In genomic region chr3:69213465-69213864, GRCm38 (mm10) we compare ENCODE assay signal across 42 mouse cellular contexts. TPM values are rescaled to one million over a fixed set of nuclear protein-coding genes. Genes with fewer than 3 reads are reported as not detected.
"Had no signal": no experiment of that assay in that cellular context is flagged by ENCODE, and none has a peak within 500 bp of the region (broad histone marks: within the 10 kb centered on the region; RNA-seq: fewer than 3 reads in every experiment).

No protein-coding gene starts in this region.

- ATAC-seq: hindbrain, embryonic 16.5 days; intestine, embryonic 16.5 days; liver, postnatal 0 days had no signal

- H3K27ac ChIP-seq: heart, embryonic 10.5 days; hindbrain, embryonic 10.5 days; hindbrain, embryonic 12.5 days; hindbrain, embryonic 14.5 days; kidney, embryonic 15.5 days; kidney, postnatal 0 days; limb, embryonic 10.5 days; limb, embryonic 12.5 days; liver, embryonic 13.5 days; liver, embryonic 15.5 days had no signal

- H3K4me3 ChIP-seq: heart, embryonic 10.5 days; heart, embryonic 12.5 days; hindbrain, embryonic 10.5 days; hindbrain, embryonic 12.5 days; kidney, embryonic 15.5 days; limb, embryonic 10.5 days; limb, embryonic 12.5 days; liver, embryonic 13.5 days; liver, embryonic 15.5 days had no signal

- H3K9ac ChIP-seq: heart, embryonic 12.5 days; hindbrain, embryonic 12.5 days; hindbrain, embryonic 14.5 days; kidney, embryonic 15.5 days; limb, embryonic 12.5 days; liver, embryonic 13.5 days; liver, embryonic 15.5 days; liver, postnatal 0 days had no signal

- H3K27me3 ChIP-seq: heart, embryonic 12.5 days; hindbrain, embryonic 12.5 days; kidney, embryonic 15.5 days; limb, embryonic 12.5 days; liver, embryonic 13.5 days; liver, embryonic 15.5 days had no signal

- H3K4me2 ChIP-seq: heart, embryonic 12.5 days; hindbrain, embryonic 12.5 days; hindbrain, embryonic 14.5 days; kidney, embryonic 15.5 days; limb, embryonic 12.5 days; liver, embryonic 11.5 days; liver, embryonic 13.5 days; liver, embryonic 15.5 days had no signal

- H3K9me3 ChIP-seq: heart, embryonic 10.5 days; heart, embryonic 12.5 days; hindbrain, embryonic 10.5 days; hindbrain, embryonic 12.5 days; kidney, embryonic 15.5 days; limb, embryonic 10.5 days; limb, embryonic 12.5 days; liver, embryonic 13.5 days; liver, embryonic 15.5 days had no signal

- H3K36me3 ChIP-seq: heart, embryonic 10.5 days; heart, embryonic 12.5 days; hindbrain, embryonic 10.5 days; hindbrain, embryonic 12.5 days; kidney, embryonic 15.5 days; limb, embryonic 10.5 days; limb, embryonic 12.5 days; liver, embryonic 13.5 days; liver, embryonic 15.5 days had no signal

- H3K4me1 ChIP-seq: heart, embryonic 10.5 days; heart, embryonic 12.5 days; hindbrain, embryonic 10.5 days; hindbrain, embryonic 12.5 days; kidney, embryonic 15.5 days; limb, embryonic 10.5 days; limb, embryonic 12.5 days; liver, embryonic 13.5 days; liver, embryonic 15.5 days had no signal

- DNase-seq: gastrocnemius, postnatal 14 days; gastrocnemius, postnatal 36 days; heart, postnatal 10 days; heart, postnatal 4 days; kidney, adult 11 months; kidney, adult 2 months; kidney, adult 9 months; kidney, postnatal 14 days; kidney, postnatal 36 days; layer of hippocampus, adult 9-11 months; layer of hippocampus, postnatal 36 days; liver; liver, embryonic 13.5 days; liver, postnatal 0 days had no signal

RNA-seq across cellular contexts. Expression of gene Arl14, which starts 8.8 kb away (rescaled TPM):
- total RNA-seq: gastrocnemius, adult 18-20 months; gastrocnemius, adult 8-10 months; gastrocnemius, postnatal 14 days; gastrocnemius, postnatal 36 days; granulocyte monocyte progenitor cell, adult 5-6 weeks; heart, adult 8-10 months; heart, postnatal 10 days; heart, postnatal 25 days; heart, postnatal 4 days; layer of hippocampus, adult 18-20 months; layer of hippocampus, adult 8-10 months; layer of hippocampus, postnatal 14 days; layer of hippocampus, postnatal 36 days; left cerebral cortex, adult 18-20 months; left cerebral cortex, adult 8-10 months; left cerebral cortex, postnatal 10 days; left cerebral cortex, postnatal 25 days had no signal
- polyA plus RNA-seq: heart, embryonic 10.5 days; heart, embryonic 12.5 days; heart, embryonic 14.5 days; heart, embryonic 16.5 days; hindbrain, embryonic 10.5 days; hindbrain, embryonic 12.5 days; hindbrain, embryonic 14.5 days; hindbrain, embryonic 16.5 days; kidney, adult 2 months; limb, embryonic 10.5 days; limb, embryonic 12.5 days; limb, embryonic 14.5 days; liver, embryonic 11.5 days; liver, embryonic 13.5 days; liver, embryonic 15.5 days; liver, postnatal 0 days had no signal
